Mouse (Mus musculus): ENCODE data around the gene Apol7a. TPM values are rescaled to one million over a fixed set of nuclear protein-coding genes. Genes with fewer than 3 reads are reported as not detected.
"Not testable (repeated sequence)": the region's sequence is repeated elsewhere in the genome, so short reads cannot be mapped to it uniquely, and the experiment has no call there.

Gene Apol7a
- total RNA-seq (2014; fragmentation: Nextera tagmentation) (not detected in 2 replicates), total RNA-seq (2017) (not detected in 2 replicates)

DNA sequence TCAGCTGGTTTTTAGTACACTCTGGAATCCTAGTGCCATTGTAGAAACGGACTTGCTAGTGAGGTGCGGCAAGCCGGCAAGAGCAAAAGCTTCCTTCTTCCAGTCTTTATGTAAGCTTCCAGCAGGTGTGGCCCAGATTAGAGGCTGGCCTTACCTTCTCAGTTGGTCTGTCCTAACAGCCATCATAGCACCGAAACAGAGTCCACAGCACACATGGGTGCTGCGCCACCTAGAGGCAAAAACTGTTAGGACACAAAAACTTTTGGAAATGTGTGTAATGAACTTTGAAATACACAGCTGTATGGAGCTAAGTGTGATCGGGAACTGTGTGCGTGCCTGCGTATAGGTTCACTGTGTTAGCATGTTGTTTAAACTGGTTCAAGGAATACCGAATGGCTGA is at the start of gene Apol7a:
Gene Apol7a, minus strand, starts transcription at position 84 of the 400 bp plus-strand sequence.
- ATAC-seq (replicated peaks; ENCODE audit: poor library complexity, severe bottlenecking) = not testable (repeated sequence)

GRCm38 (mm10) chr15:77447392-77447791 is 48.5 kb upstream of the Apol7a start, which contains the start of gene Apol7b:
Gene Apol7b, minus strand, starts transcription at chr15:77447492.
- ATAC-seq (replicated peaks; ENCODE audit: poor library complexity, severe bottlenecking) = not testable (repeated sequence)

- not testable (repeated sequence) for ATAC-seq (replicated peaks; ENCODE audit: poor library complexity, severe bottlenecking)
These were observed 46.8 kb upstream of the Apol7a start for GRCm38 (mm10) chr15:77445668-77446067.

DNA sequence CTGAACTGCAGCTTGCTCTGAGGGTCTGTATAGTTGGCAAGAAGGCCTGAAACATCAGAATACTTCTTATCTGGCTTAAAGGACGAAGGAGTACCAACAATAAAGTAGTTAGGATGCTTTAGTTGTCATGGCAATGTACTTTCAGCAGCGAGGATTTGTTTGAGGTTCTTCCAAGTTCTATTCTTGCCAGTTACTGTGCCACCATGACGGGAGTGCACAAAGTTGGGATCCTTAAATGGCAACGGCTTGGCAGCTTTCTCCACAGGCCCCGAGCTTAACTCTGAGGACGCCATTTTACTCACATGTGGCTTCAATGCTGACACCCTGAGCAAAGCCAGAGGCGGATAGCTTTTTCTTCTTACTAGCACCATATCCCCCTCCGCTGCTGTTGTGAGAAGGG is 45.8 kb upstream of the Apol7a start:
- ATAC-seq (replicated peaks; ENCODE audit: poor library complexity, severe bottlenecking) = not testable (repeated sequence)

DNA sequence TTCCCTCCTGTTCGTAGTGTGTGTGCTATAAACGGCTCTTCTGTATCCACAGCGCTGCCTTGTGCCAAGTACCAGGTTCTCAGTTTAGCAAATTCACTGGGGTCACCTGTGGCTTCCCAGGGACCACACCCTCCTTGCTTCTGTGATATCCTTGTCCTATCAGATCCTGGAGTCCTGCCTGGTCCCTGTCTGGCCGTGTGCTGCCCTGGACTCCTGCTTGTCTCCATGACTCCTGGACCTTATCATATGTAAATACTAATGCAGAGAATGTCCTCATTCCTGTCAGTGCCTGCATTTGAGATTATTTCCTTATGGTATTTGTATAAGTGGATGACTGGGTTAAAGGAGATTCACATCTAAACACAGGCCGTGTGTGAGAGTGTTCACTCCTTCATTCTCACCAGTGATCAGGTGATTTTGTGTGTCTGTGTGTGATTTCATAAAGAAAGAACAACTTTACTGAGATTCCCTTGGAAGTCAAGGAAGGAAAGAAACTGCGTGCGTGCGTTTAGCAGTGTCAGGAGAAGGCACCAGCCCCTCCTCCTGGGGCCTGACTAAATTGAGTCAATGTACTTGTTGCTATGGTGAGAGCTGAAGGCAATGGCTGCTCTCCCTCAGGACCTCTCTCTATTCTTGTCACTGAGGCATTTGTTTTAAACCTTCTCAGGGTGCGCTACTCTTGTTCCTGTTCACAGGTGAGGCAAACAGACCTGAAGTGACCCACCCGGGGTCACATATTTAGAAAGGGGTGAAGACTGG is 30.0 kb upstream of the Apol7a start:
- not testable (repeated sequence) for ATAC-seq (replicated peaks; ENCODE audit: poor library complexity, severe bottlenecking)

GRCm38 (mm10) chr15:77422925-77423324 is 24.0 kb upstream of the Apol7a start:
- not testable (repeated sequence) for ATAC-seq (replicated peaks; ENCODE audit: poor library complexity, severe bottlenecking)

- ATAC-seq (replicated peaks; ENCODE audit: poor library complexity, severe bottlenecking) = not testable (repeated sequence)
These were observed 20.7 kb upstream of the Apol7a start for GRCm38 (mm10) chr15:77419657-77420056.

GRCm38 (mm10) chr15:77416655-77417333 is 17.9 kb upstream of the Apol7a start:
- ATAC-seq (replicated peaks; ENCODE audit: poor library complexity, severe bottlenecking) = peak; percentile 40

GRCm38 (mm10) chr15:77415653-77416052 is 16.7 kb upstream of the Apol7a start:
- ATAC-seq (replicated peaks; ENCODE audit: poor library complexity, severe bottlenecking) = not testable (repeated sequence)

DNA sequence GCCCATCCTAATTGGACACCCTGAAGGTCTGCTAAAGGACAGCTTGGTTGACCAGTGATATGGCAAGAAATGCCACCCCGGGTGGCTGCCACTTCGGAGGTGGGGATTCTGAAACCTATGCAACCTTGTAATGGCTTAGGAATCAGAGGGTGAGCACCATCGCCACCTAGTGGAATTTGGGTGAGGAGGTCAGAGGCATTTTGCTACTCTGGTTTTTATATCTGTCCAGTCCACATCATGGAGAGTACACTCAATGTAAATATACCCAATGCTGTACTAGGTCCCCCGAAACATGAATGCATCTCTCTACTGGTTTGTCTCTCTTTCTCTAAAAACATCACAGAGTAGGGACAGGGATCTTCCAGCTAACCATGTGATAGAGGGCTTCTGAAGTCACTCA is 13.8 kb upstream of the Apol7a start:
- 0 out of 2 replicates have a peak, but pooled peaks have one; percentile 33 for ATAC-seq (replicated peaks; ENCODE audit: poor library complexity, severe bottlenecking)

- ATAC-seq (replicated peaks; ENCODE audit: poor library complexity, severe bottlenecking) = not testable (repeated sequence)
These were observed 12.1 kb upstream of the Apol7a start, which contains the start of gene Apol9a for GRCm38 (mm10) chr15:77411035-77411434. Gene Apol9a, minus strand, starts transcription at chr15:77411135.

GRCm38 (mm10) chr15:77406370-77406769 is 7.5 kb upstream of the Apol7a start:
- ATAC-seq (replicated peaks; ENCODE audit: poor library complexity, severe bottlenecking) = not testable (repeated sequence)

GRCm38 (mm10) chr15:77397450-77398132 is 1.3 kb downstream of the Apol7a start:
- not testable (repeated sequence) for ATAC-seq (replicated peaks; ENCODE audit: poor library complexity, severe bottlenecking)

- not testable (repeated sequence) for ATAC-seq (replicated peaks; ENCODE audit: poor library complexity, severe bottlenecking)
These were observed 5.1 kb downstream of the Apol7a start for GRCm38 (mm10) chr15:77393832-77394231.

- no peak for ATAC-seq (replicated peaks; ENCODE audit: poor library complexity, severe bottlenecking)
These were observed 11.4 kb downstream of the Apol7a start for GRCm38 (mm10) chr15:77387462-77387861.

GRCm38 (mm10) chr15:77384340-77385030 is 14.4 kb downstream of the Apol7a start:
- ATAC-seq (replicated peaks; ENCODE audit: poor library complexity, severe bottlenecking) = no peak

DNA sequence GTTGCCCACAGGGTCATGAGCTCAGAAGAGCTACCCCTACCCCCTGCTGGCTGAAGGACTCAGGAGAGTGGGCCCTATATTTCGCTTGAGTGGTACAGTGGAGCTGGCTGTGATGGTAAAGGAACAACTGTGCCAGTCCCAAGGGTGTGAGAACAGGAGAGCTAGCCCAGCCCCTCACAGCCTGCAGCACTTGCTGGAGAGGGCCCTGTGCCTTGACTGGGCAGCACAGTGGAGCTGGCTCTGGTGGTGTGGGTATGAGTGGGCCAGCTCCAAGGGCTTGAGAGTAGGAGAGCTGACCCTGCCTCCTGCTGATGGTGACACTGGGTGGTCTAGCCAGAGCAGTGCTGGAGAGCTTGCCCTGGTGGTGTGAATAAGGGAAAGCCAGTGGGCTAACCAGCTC is 16.0 kb downstream of the Apol7a start:
- ATAC-seq (replicated peaks; ENCODE audit: poor library complexity, severe bottlenecking) = no peak

DNA sequence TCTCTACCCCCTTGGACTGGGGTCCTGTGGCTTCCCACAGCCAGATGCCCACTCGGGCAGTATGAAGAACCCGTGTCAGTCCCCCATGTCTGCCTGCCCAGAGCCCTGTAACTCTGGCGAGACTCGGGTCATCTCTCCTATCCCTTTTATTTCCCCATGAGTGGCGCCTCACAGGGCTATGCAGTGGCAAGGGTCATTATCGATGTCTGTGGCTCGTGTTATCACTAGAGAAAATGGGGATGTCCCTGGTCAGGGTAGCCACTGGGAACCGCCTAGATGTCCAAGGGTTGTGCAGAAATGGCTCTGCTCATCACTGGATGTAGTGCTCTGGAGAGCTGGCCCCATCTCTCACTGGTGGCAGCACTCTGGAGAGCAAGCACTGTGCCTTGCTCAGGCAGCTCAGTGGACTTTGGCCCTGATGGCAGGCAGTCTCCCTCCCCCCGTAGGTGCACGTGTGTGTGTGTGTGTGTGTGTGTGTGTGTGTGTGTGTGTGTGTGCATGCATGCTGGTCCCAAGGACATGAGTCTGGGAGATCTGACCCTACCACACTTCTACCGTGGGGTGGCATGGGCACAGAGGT is 16.5 kb downstream of the Apol7a start:
- no peak for ATAC-seq (replicated peaks; ENCODE audit: poor library complexity, severe bottlenecking)

GRCm38 (mm10) chr15:77381481-77381880 is 17.4 kb downstream of the Apol7a start:
- no peak for ATAC-seq (replicated peaks; ENCODE audit: poor library complexity, severe bottlenecking)

DNA sequence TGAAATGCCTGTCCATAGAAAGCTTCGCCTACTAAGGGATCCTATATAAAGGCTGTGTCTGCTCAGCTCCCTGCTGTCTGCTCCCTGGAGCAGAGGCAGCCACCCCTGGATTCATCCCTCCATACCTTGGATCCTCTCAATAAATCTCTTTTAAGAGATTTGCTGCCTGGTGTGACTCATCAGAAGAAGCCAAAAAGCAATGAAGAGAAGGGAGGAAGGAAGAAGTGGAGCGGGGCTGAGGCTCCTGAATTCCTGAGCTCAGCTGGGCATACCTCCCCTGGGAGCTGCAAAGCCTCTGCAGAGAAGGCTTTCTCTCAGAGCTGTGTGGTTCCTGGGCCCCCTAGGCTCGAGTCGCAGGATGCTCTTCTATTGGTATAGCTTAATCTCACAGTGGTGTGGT is 19.0 kb downstream of the Apol7a start:
- ATAC-seq (replicated peaks; ENCODE audit: poor library complexity, severe bottlenecking) = no peak

Data from granulocyte monocyte progenitor cell, adult 5-6 weeks (primary cell).